Mouse (Mus musculus) erythroblast, embryonic 14.5 days (primary cell): ENCODE data around the gene Vipr2. TPM values are rescaled to one million over a fixed set of nuclear protein-coding genes. Genes with fewer than 3 reads are reported as not detected.

Experiments used
- H3K27me3 ChIP-seq: 2 replicates; pipeline ENCODE4 v1.6.1; 2012; ENCODE audit warnings: inconsistent platforms; ENCODE audit not compliant: control insufficient read depth
- H3K36me3 ChIP-seq: 2 replicates; pipeline ENCODE4 v1.6.1; 2012; ENCODE audit warnings: mild to moderate bottlenecking, inconsistent platforms; ENCODE audit not compliant: control insufficient read depth
- H3K4me1 ChIP-seq: 2 replicates; pipeline ENCODE4 v1.6.1; 2012; ENCODE audit warnings: inconsistent platforms; ENCODE audit not compliant: control insufficient read depth
- H3K4me3 ChIP-seq: replicated peaks from 2 replicates; pipeline ENCODE3; 2012; ENCODE audit warnings: moderate library complexity, mild to moderate bottlenecking, inconsistent platforms
- H3K9me3 ChIP-seq: 2 replicates; pipeline ENCODE4 v1.6.1; 2012; ENCODE audit warnings: low read length, inconsistent platforms, mixed read lengths; ENCODE audit not compliant: control insufficient read depth
- GATA1 ChIP-seq: IDR thresholded peaks from 2 replicates; pipeline ENCODE4 v1.6.1; 2012; ENCODE audit warnings: low read length, inconsistent platforms, mixed read lengths
- TAL1 ChIP-seq: IDR thresholded peaks from 3 replicates; pipeline ENCODE4 v1.6.1; 2012; ENCODE audit warnings: low read length, inconsistent platforms, mixed read lengths
- polyA plus RNA-seq: library from polyadenylated mRNA; stranded (reverse); fragments of >175 nt; gene quantifications from 2 replicates; pipeline ENCODE4 v1.2.3, GENCODE M21; 2012

Gene Vipr2
- polyA plus RNA-seq, 1 experiment = not detected

DNA sequence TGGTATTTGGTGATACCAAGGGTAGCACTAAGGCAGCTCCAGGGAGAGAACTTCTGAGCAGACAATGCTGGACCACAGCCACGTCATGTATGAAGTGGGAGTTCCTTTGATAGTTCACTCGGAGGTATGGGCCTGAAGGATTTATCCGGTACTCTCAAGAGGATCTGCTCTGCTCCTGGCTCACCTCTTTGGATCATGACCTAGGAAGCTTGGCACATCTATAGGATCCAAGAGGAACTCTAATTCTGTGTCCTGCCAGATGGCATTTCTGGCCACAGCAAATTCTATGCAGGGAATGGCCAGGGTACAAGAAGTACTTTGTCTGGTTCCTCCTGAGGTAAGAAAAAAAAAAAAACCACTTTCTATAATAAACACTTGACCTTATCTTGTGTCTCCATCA is 12.3 kb downstream of the Vipr2 start:
- H3K27me3 ChIP-seq = no peaks in the 10 kb centered on the region
- TF ChIP-seq TAL1 (no peak), GATA1 (no peak)
- H3K9me3 ChIP-seq = no peaks in the 10 kb centered on the region
- no peaks in the 10 kb centered on the region for H3K36me3 ChIP-seq
- H3K4me1 ChIP-seq = no peaks in the 10 kb centered on the region
- no peak overlapping the region for H3K4me3 ChIP-seq

DNA sequence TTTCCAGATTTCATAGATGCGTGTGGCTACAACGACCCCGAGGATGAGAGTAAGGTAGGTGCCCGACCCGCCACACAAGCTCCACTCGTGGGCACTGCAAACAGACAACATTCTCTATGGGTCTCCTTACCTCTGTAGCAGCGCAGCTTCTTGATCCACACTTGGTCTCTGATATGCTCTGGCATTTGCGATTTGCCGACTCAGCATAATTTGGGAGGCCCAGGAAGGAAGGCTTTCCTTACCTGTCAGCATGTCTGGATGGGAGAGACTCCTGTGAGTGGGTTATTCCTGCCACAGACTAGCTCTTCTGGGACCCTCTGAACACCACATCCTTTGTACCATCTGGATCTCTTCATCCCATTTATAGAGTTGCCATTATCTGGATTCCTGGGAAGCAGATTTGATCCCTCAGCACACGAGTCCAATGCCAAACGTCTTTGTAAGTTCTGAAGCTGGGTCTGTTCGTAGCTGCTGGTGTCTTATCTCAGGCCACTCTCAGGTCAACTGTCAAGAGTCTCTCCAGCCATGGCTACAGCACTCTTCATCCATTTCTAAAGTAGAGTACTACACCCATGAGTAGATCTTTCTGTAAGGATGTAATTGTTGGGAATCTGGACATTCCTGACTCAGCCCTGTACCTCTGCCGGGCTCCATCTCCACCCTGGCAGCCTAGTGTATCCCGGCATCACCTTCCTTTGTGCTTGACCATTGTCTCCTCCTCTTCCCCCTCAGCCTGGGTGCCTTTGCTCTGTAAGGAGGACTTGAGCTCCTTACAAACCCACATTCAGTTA is 17.4 kb downstream of the Vipr2 start:
- no peak overlapping the region for H3K4me3 ChIP-seq
- H3K27me3 ChIP-seq = no peaks in the 10 kb centered on the region
- no peaks in the 10 kb centered on the region for H3K36me3 ChIP-seq
- TF ChIP-seq GATA1 = no peak
- TF ChIP-seq TAL1 = no peak
- no peaks in the 10 kb centered on the region for H3K4me1 ChIP-seq
- no peaks in the 10 kb centered on the region for H3K9me3 ChIP-seq

DNA sequence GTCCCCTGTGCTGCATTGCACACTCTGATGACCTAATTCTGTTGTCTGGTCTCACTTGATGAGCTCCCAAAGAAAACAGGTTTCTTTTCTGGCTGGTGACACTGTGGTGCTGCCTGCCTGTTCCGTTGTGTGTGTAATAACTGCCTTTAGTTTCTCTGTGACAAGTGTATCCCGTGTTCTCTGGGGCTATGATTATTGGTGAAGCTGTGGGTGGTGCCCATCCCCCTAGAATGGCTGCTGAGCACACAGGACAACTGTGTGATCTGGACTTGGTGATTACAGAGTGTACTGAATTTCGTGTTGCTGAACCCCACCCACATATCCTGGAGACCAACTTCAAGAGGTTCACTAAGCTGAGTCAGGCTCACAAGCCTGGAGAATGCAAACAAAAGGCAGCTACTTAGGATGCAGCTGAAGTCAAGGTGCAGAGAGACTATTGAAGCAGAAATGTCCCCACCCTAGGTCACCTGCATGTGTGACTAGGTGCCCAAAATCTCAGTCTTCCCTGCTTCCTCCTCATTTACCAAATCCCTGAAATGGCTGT is 18.9 kb downstream of the Vipr2 start:
- no peaks in the 10 kb centered on the region for H3K9me3 ChIP-seq
- no peaks in the 10 kb centered on the region for H3K36me3 ChIP-seq
- no peaks in the 10 kb centered on the region for H3K27me3 ChIP-seq
- H3K4me1 ChIP-seq = no peaks in the 10 kb centered on the region
- TF ChIP-seq GATA1 = no peak
- TF ChIP-seq TAL1 = no peak
- H3K4me3 ChIP-seq = no peak overlapping the region

DNA sequence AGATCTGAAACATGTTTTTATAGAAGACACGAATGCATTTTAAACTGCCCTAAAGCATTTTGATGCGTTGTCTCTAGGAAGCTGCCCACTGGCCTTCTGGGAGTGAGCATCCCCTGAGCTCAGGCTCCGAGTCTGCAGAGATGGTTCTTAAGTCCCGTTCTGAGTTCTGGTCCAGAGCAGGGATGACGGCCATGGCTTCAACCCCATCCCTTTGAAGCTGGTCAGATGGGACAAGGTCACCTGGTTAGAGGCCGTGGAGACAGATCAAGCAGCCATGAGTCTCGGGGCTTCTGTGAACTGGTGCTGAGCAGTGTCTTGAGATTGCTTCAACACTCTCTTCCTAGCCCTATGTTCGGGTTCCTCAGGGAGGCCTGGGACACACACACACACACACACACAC is 19.6 kb downstream of the Vipr2 start:
- H3K9me3 ChIP-seq = no peaks in the 10 kb centered on the region
- TF ChIP-seq GATA1 (no peak), TAL1 (no peak)
- H3K4me3 ChIP-seq = no peak overlapping the region
- H3K4me1 ChIP-seq = no peaks in the 10 kb centered on the region
- no peaks in the 10 kb centered on the region for H3K27me3 ChIP-seq
- H3K36me3 ChIP-seq = no peaks in the 10 kb centered on the region

DNA sequence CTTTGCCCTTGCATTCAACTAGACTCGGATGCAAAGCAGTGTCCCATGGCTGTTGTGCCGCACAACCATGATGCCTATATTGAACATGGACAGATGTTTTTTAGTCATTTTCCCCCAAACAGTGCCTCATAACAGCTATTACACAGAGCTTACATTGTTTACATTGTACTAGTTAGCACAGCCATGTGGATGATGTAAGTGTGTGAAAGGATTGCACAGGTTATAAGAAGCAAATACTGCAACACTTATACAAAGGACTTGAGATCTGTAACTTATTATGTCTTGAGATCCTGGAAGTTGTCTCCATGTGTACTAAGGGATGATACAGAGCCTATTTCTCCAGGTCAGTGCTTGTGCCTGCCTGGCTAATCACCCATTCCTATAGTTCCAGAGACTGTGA is 24.4 kb downstream of the Vipr2 start:
- no peaks in the 10 kb centered on the region for H3K36me3 ChIP-seq
- TF ChIP-seq TAL1 (no peak), GATA1 (no peak)
- H3K4me3 ChIP-seq = no peak overlapping the region
- no peaks in the 10 kb centered on the region for H3K27me3 ChIP-seq
- no peaks in the 10 kb centered on the region for H3K9me3 ChIP-seq
- H3K4me1 ChIP-seq = no peaks in the 10 kb centered on the region

GRCm38 (mm10) chr12:116109451-116110353 is 32.2 kb downstream of the Vipr2 start:
- H3K36me3 ChIP-seq = no peaks in the 10 kb centered on the region
- no peak overlapping the region for H3K4me3 ChIP-seq
- no peak for TF ChIP-seq TAL1
- no peak for TF ChIP-seq GATA1

GRCm38 (mm10) chr12:116111007-116111694 is 33.6 kb downstream of the Vipr2 start:
- Histone ChIP-seq H3K4me3 (no peak overlapping the region), H3K4me1 (no peaks in the 10 kb centered on the region)

More at GRCm38 (mm10) chr12:116109451-116110353, 32.2 kb downstream of the Vipr2 start:
- Histone ChIP-seq H3K27me3 (no peaks in the 10 kb centered on the region), H3K9me3 (0 out of 2 replicates have a peak, but pooled peaks cover 2% of the 10 kb centered on the region), H3K4me1 (no peaks in the 10 kb centered on the region)

GRCm38 (mm10) chr12:116115781-116116180 is 38.3 kb downstream of the Vipr2 start:
- Histone ChIP-seq H3K27me3 (no peaks in the 10 kb centered on the region), H3K9me3 (no peaks in the 10 kb centered on the region), H3K36me3 (no peaks in the 10 kb centered on the region), H3K4me1 (no peaks in the 10 kb centered on the region), H3K4me3 (no peak overlapping the region)
- TF ChIP-seq TAL1 (no peak), GATA1 (no peak)

More at GRCm38 (mm10) chr12:116111007-116111694, 33.6 kb downstream of the Vipr2 start:
- no peaks in the 10 kb centered on the region for H3K27me3 ChIP-seq
- TF ChIP-seq TAL1 = no peak
- TF ChIP-seq GATA1 = no peak
- H3K9me3 ChIP-seq = 0 out of 2 replicates have a peak, but pooled peaks cover 2% of the 10 kb centered on the region
- no peaks in the 10 kb centered on the region for H3K36me3 ChIP-seq
